Mouse (Mus musculus): ENCODE measurements around the gene Tet3.
"Not testable (repeated sequence)": the region's sequence is repeated elsewhere in the genome, so short reads cannot be mapped to it uniquely, and the experiment has no call there.

The Tet3 gene

GRCm38 (mm10) chr6:83381510-83382491, 77.1 kb downstream of the Tet3 start:
- DNase-seq (ENCODE audit: low read depth in 1 of 2, low spot score in 2 of 2) = peak; percentile 27 to 36

GRCm38 (mm10) chr6:83373704-83374300, 85.1 kb downstream of the Tet3 start:
- DNase-seq (ENCODE audit: low read depth in 1 of 2, low spot score in 2 of 2) = no peak

DNA sequence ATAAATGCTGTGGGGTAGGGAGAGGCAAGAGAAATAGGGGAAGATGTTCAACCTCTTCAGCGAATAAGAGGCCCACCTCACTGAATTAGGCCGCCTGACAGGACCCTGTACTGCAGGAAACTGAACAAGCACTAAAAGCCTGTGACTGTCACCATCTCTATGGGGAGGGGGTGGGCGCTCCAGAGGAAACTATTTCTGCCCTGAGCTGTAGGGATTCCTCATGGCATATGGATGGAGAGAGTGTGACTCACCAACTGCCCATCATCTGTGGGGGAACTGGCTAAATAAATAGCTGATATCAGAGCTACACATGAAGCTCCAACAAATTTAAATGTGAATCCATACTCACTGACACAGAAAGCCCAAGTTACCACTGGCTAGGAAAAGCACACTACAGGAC, 87.5 kb downstream of the Tet3 start:
- no peak for DNase-seq (ENCODE audit: low read depth in 1 of 2, low spot score in 2 of 2)

DNA sequence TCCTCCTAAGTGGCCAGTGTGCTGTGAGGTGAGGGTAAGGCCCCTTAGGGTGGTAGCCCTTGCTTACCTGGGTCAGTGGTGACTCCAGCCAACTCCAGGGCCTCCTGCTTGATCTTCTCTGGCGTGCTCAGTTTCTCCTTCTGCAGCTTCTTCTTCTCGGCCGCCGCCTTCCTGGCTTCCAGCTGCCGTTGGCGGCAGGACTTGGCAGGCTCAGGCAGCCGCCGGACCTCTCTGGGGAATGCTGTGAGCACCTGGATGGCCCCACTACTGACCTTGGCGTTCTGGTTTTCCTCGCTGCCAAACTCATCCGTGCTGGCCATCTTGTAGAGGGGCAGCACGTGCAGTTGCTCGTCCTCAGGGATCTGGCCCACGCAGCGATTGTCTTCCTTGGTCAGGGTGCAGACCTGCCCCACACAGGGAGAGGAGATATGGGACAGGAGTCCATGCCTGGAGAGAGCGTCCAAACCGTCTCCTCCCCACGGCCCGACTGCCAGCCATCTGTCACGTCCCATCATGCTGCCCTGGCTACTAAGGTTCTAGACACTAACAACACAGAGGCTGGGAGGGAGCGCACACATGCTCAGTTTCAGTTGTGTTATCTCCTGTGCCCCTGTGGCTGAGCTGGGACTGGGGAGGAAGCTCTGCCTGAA, 88.4 kb downstream of the Tet3 start:
- no peak for DNase-seq (ENCODE audit: low read depth in 1 of 2, low spot score in 2 of 2)

DNA sequence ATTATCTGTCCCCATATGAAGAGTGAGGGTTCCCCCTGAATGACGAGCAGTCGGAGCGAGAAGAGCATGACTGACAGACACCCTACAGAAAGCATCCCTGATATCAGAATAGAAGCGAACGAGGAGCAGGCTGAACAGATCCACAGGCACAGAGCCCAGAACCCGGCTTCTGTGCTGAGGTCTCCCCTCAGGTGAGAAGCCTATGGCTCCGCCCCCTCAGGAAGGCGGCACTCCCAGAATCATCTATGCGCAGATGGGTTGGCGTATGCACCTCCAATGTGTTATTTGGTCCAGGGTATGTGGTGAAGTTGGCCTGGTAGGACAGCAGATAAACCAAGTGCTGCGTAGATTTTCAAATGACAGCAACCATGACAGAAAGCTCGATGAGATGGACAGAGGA, 95.8 kb downstream of the Tet3 start:
- no peak for DNase-seq (ENCODE audit: low read depth in 1 of 2, low spot score in 2 of 2)

DNA sequence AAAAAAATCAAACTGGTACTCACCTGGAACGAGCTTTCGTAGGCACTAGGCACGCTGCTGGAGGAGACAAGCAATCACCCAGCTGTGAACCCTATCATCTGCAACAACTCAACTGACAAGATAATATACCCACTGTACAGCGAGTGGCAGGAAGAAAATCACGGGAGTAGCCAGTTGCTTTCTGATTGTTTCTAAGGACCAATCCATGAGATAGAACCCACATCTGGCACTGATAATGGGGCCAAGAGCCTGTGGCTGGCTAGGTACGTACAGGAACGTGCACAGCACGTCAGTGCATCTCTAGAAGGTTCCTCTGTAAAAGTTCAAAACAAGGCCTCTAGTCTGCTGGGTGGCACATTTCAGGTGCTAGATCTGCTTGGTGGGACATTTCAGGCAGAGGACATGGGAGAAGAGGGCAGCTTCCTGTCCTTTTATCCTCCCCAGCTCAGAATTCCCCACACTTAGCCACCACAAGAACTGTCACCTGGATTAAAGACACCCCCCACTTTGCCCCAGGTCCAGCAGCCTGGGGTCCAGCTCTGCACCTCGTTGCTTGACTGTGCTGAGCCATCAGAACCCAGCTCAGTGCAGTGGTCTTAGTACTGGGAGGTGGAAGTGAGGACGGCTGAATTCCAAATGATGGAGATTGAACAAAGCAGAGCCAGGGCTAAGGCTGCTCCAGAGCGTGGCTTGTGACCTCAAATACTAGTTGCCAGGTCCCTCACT, 97.2 kb downstream of the Tet3 start:
- no peak for DNase-seq (ENCODE audit: low read depth in 1 of 2, low spot score in 2 of 2)

- no peak for DNase-seq (ENCODE audit: low read depth in 1 of 2, low spot score in 2 of 2)
Measured at GRCm38 (mm10) chr6:83357436-83357835, 101.4 kb downstream of the Tet3 start.

DNA sequence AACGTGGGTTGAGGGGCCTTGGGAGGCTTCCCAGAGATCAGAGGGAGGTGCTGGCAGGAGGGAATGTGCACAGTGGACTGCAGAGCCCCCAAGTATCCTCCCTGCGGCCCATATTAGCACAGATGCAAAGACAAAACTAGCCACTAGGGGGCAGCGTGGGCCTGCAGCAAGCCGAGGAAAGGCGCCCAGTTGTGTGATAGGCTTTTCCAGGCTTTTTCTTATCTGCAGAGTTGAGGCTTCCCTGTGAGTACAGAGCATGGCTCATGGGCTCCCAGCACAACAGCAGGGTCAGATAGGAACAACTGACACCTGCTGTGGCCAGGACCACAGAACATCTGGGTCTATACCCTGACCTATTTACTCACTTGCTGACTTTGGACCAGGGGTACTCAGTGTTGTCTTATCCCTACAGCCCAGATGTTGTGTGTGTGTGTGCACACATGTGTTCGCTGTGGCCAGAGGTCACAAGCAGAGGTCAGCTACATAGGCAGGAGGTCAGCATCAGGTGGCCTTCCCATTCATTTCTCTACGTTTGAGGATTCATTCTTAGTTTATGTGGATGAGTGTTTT, 102.2 kb downstream of the Tet3 start:
- peak; percentile 27 to 57 for DNase-seq (ENCODE audit: low read depth in 1 of 2, low spot score in 2 of 2)

- no peak for DNase-seq (ENCODE audit: low read depth in 1 of 2, low spot score in 2 of 2)
Measured at GRCm38 (mm10) chr6:83354856-83355781, 103.8 kb downstream of the Tet3 start.

GRCm38 (mm10) chr6:83352666-83353410, 106.0 kb downstream of the Tet3 start:
- DNase-seq (ENCODE audit: low read depth in 1 of 2, low spot score in 2 of 2) = no peak

DNA sequence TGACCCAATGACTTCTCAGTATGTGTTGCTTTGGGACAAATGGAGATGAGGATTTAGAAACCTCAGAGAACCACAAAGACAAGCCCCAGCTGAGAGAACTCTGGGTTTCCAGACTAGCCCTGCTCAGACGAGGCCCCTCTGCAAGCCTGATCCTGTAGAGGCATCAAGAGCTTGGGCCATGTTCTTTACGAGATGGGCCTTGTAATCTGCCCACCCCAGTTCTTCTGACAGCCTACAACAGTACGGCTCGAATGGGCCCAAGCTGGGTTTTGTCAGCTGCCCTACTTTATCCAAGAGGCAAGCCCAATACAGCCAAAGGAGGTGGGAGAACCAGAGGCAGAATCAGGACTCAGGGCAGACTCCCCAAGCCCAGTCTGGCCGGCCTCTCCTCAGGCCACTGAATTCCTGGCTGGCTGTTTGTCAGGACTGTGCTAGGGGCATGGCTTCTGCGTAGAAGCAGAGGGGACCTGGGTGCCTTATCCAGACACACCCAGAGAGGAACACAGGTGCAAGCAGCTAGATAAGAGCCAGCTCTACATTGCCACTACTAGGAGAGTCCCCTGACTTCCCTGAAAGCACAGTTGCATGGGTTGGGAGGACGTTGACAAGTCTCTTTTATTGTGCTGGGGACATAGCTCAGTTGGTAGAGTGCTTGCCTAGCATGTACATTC, 107.3 kb downstream of the Tet3 start:
- DNase-seq (ENCODE audit: low read depth in 1 of 2, low spot score in 2 of 2) = no peak

- no peak for DNase-seq (ENCODE audit: low read depth in 1 of 2, low spot score in 2 of 2)
Measured at GRCm38 (mm10) chr6:83350851-83351405, 108.0 kb downstream of the Tet3 start.

GRCm38 (mm10) chr6:83350172-83350571, 108.7 kb downstream of the Tet3 start:
- DNase-seq (ENCODE audit: low read depth in 1 of 2, low spot score in 2 of 2) = no peak

DNA sequence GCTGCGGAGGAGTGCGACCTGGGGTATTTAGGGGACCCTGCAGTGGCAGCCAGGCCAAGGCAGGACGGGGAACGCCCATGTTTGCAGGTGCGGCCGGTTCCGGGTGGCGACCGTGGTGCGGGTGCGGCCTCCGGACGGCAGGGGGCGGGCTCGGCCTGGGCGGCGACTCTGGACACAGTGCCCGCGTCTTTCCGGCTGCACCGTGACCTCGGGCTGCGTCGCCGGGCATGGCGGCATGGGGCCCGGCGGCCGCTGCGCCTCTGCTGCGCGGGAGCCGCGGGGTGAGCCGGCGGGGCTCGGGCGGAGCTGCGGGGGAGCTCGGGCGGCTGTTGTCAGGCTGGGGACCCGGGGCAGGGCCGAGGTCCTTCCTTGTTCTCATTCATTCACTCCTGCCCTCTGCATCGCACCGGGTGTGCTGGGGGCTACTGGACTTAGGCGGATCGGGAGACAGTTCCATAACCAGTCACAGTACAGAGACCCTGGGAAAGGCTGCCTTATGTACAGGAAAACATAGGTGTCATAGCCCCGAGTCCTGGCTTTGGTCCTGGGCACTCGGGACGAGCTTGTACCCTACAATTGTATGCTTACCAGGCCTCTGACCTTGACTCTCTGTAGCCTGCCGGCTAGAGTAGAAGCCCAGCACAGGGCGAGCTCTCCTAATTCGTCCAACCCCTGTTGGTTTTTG, 109.5 kb downstream of the Tet3 start:
- peak; percentile 76 to 80 for DNase-seq (ENCODE audit: low read depth in 1 of 2, low spot score in 2 of 2)

DNA sequence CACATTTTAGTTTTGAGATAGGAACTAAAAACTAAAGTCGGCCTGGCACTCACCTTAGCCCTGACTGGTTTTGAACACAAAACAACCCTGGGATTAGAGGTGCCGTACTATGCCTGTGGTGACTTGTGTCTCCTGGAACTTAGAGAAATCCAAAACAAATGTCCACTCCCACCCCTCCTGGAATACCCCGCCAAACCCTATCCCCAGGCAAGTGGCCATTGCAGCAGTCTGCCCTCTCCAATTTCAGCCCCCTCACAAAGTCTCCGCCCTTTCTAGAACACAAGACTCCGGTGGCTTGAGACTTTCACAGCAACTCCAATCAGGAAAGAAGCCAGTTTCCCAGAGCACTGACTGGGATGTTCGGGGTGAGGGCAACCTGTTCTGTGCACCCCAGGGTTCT, 110.0 kb downstream of the Tet3 start, which contains the start of gene Bola3:
TSS of gene Bola3 (plus strand) at position 275 of the 400 bp plus-strand sequence.
- DNase-seq (ENCODE audit: low read depth in 1 of 2, low spot score in 2 of 2) = no peak

- no peak for DNase-seq (ENCODE audit: low read depth in 1 of 2, low spot score in 2 of 2)
Measured at GRCm38 (mm10) chr6:83347916-83348315, 111.0 kb downstream of the Tet3 start.

DNA sequence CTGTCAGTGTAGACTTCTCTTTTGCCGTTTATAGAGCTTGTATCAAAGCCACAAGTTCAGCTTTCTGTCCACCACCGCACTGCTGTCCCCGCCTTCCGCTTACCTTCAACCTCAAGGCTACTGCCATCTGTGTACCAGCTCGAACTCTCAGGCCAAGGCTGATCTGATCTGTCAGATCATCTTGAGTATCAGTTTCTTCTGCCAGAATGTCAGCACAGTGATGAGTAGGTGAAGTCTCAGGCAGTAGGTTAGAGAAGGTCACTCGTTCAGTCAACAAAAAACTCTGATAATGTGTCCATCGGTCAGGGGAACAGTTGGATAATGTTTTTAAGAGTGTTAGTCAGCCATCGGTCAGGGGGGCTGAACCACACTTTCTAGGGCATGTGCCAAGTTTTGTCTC, 113.6 kb downstream of the Tet3 start:
- not testable (repeated sequence) for DNase-seq (ENCODE audit: low read depth in 1 of 2, low spot score in 2 of 2)

- DNase-seq (ENCODE audit: low read depth in 1 of 2, low spot score in 2 of 2) = no peak
Measured at GRCm38 (mm10) chr6:83342957-83343356, 115.9 kb downstream of the Tet3 start.

Measured in monocyte, adult 2 months (primary cell).